Mouse (Mus musculus): Measurements from ENCODE around the gene Dio3.

DNA sequence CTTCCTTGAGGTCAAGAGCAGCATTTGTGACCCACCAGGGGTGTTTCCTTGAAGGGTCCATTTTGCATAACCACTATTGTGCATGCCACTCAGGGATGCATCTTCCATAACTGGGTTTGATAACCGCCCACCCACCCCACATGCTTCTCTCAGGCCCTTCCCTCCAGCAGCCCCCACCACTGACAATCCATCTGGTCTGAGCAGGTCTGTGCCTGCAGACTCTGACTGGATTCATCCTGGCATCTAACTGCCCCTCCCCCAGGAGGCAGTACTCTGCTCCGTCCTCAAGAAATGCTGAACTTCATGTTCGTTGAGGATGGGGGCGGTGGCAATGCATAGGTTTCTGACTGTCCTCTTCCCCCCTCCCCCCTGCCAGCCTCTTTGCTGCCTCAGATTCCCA, 4.9 kb downstream of the Dio3 start:
- TF ChIP-seq EP300 (IDR thresholded peaks at IDR 0.05; ENCODE audit: insufficient read depth, low read depth, low read length) (no peak), POLR2A (IDR thresholded peaks at IDR 0.05; ENCODE audit: insufficient read depth, low read length) (no peak), CTCF (IDR thresholded peaks at IDR 0.05; ENCODE audit: low read depth, low read length) (no peak)

Measured in ES-Bruce4 (cell line).